In the genomic region with DNA sequence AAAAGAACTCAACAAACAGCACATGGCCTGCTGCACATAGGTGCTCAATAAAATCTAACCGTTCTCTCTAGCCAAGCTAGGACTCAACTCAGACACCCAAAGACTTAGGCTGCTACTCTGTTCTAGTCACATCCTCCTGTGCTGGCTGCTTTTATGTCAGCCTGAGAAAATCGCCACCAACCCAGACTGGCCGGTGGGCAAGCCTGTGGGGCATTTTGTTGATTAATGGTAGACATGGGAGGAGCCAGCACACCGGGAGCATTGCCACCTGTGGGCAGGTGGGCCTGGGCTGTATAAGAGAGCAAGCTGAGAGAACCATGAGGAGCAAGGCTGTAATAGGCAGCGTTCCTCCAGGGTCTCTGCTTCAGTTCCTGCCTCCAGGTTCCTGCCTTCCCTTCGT, we compare ENCODE assay signal across 11 mouse cellular contexts. TPM values are rescaled to one million over a fixed set of nuclear protein-coding genes. Genes with fewer than 3 reads are reported as not detected.
DNase-seq lines count a peak whose midpoint lies in the region; ATAC-seq and TF ChIP-seq lines count a peak whose summit lies in the region.
"Had no signal": no experiment of that assay in that cellular context is flagged by ENCODE, and none has a peak within 500 bp of the region (broad histone marks: within the 10 kb centered on the region; RNA-seq: fewer than 3 reads in every experiment).

No protein-coding gene starts in this region.

- no peak for DNase-seq in gastrocnemius, adult 2 months
- DNase-seq in gastrocnemius, adult 18-20 months (ENCODE audit: low spot score), result no peak
- no peak for DNase-seq in lung, embryonic 14.5 days
- DNase-seq in lung, postnatal 25 days (ENCODE audit: low spot score), result no peak
- peak; percentile 61 for DNase-seq in induced T-regulatory cell, adult 2 months (ENCODE audit: low read depth)
- peak; percentile 56 for DNase-seq in naive thymus-derived CD4-positive, alpha-beta T cell, adult 2 months (ENCODE audit: low read depth)
- no peak for DNase-seq in cerebellum, adult 11-12 months
- no peak for DNase-seq in left cerebral cortex, adult 9 months (ENCODE audit: low spot score in 2 of 2)
- DNase-seq: kidney, postnatal 14 days had no signal

- H3K36me3 ChIP-seq in lung, embryonic 14.5 days (ENCODE audit: insufficient read depth), result peaks cover 18% of the 10 kb centered on the region

- TF ChIP-seq CTCF in gastrocnemius, adult 2 months (IDR thresholded peaks at IDR 0.05), result no peak
- no peak for TF ChIP-seq CTCF in lung, embryonic 14.5 days (IDR thresholded peaks at IDR 0.05; ENCODE audit: low read depth)

- H3K4me2 ChIP-seq in lung, embryonic 14.5 days, result no peak overlapping the region
- H3K4me2 ChIP-seq: forebrain, embryonic 12.5 days had no signal

- ATAC-seq in lung, embryonic 14.5 days (ENCODE audit: insufficient read depth), result no peak

- peak overlapping the region; percentile 39; the same call in 1 of the 2 replicates for H3K4me3 ChIP-seq in gastrocnemius, adult 2 months
- H3K4me3 ChIP-seq in lung, embryonic 14.5 days (ENCODE audit: low read depth, low read length), result no peak overlapping the region
- H3K4me3 ChIP-seq: forebrain, embryonic 12.5 days had no signal

- H3K9me3 ChIP-seq in lung, embryonic 14.5 days (ENCODE audit: low read depth, low read length), result no peaks in the 10 kb centered on the region
- H3K9me3 ChIP-seq: forebrain, embryonic 12.5 days had no signal

- H3K4me1 ChIP-seq in lung, embryonic 14.5 days (ENCODE audit: insufficient read depth), result peaks cover 50% of the 10 kb centered on the region

- intact Hi-C loops in gastrocnemius, adult 2 months (cut with DNase I), result no loop called here

- H3K9ac ChIP-seq in lung, embryonic 14.5 days, result no peak overlapping the region
- H3K9ac ChIP-seq: forebrain, embryonic 12.5 days; liver, embryonic 14.5 days had no signal

- peak overlapping the region; percentile 98 for H3K27ac ChIP-seq in gastrocnemius, adult 2 months
- H3K27ac ChIP-seq in lung, embryonic 14.5 days (ENCODE audit: low read depth), result peak overlapping the region; percentile 70; the same call in 1 of the 2 replicates
- H3K27ac ChIP-seq: forebrain, embryonic 12.5 days; liver, embryonic 14.5 days had no signal

- WGBS in lung, embryonic 14.5 days, result 73% methylated on average over 6 of the region's 6 CpGs

- H3K27me3 ChIP-seq in lung, embryonic 14.5 days (ENCODE audit: insufficient read depth, low read length), result no peaks in the 10 kb centered on the region
- H3K27me3 ChIP-seq: forebrain, embryonic 12.5 days had no signal

RNA-seq across cellular contexts. Expression of a gene that starts 8.2 kb away (rescaled TPM):
- 10 to 100 TPM; 37.4 to 57.4 TPM for total RNA-seq in gastrocnemius, adult 2 months (2021)
- total RNA-seq in gastrocnemius, adult 18-20 months (2021), result 10 to 100 TPM; 42.8 to 63.0 TPM
- 86.6 and 87.5 TPM in 2 replicates for polyA plus RNA-seq in lung, embryonic 14.5 days (2014; fragmentation: Nextera tagmentation; extraction: Ambion mirVana)

Comparison
In these comparisons a context has a peak if more than half of its experiments do, and no peak if none do; other contexts are left out.
1. DNase-seq: peak in induced T-regulatory cell, adult 2 months (single experiment) and naive thymus-derived CD4-positive, alpha-beta T cell, adult 2 months (single experiment); none in gastrocnemius, adult 2 months (single experiment), gastrocnemius, adult 18-20 months (single experiment), lung, embryonic 14.5 days (single experiment), lung, postnatal 25 days (single experiment), cerebellum, adult 11-12 months (single experiment) and left cerebral cortex, adult 9 months (0 of 2).